Mouse (Mus musculus): Measurements from ENCODE around the gene Acot6.
"Not testable (repeated sequence)": the region's sequence is repeated elsewhere in the genome, so short reads cannot be mapped to it uniquely, and the experiment has no call there.

The Acot6 gene

GRCm38 (mm10) chr12:84100604-84101492, at the start of gene Acot6:
Gene Acot6, plus strand, starts transcription at chr12:84100654.
- DNase-seq, result peak; percentile 38

- DNase-seq, result not testable (repeated sequence)
Measured at GRCm38 (mm10) chr12:84050744-84051143, 49.7 kb upstream of the Acot6 start.

GRCm38 (mm10) chr12:84051937-84052474, 48.4 kb upstream of the Acot6 start, which contains the start of gene Acot3:
Gene Acot3, plus strand, starts transcription at chr12:84052144.
- DNase-seq, result no peak

- no peak for DNase-seq
Measured at GRCm38 (mm10) chr12:84052609-84053008, 47.8 kb upstream of the Acot6 start.

GRCm38 (mm10) chr12:84053173-84053572, 47.3 kb upstream of the Acot6 start:
- DNase-seq, result no peak

- peak; percentile 17 for DNase-seq
Measured at GRCm38 (mm10) chr12:84053679-84054391, 46.6 kb upstream of the Acot6 start.

- peak; percentile 29 for DNase-seq
Measured at GRCm38 (mm10) chr12:84060946-84061345, 39.5 kb upstream of the Acot6 start.

GRCm38 (mm10) chr12:84062336-84062735, 38.1 kb upstream of the Acot6 start:
- no peak for DNase-seq

GRCm38 (mm10) chr12:84063228-84063627, 37.2 kb upstream of the Acot6 start:
- peak; percentile 21 for DNase-seq

GRCm38 (mm10) chr12:84063833-84064232, 36.6 kb upstream of the Acot6 start:
- no peak for DNase-seq

- no peak for DNase-seq
Measured at GRCm38 (mm10) chr12:84064621-84065020, 35.8 kb upstream of the Acot6 start.

- DNase-seq, result no peak
Measured at GRCm38 (mm10) chr12:84067752-84068151, 32.7 kb upstream of the Acot6 start.

GRCm38 (mm10) chr12:84068296-84068695, 32.2 kb upstream of the Acot6 start:
- no peak for DNase-seq

GRCm38 (mm10) chr12:84068986-84069385, 31.5 kb upstream of the Acot6 start, which contains the start of gene Acot5:
Gene Acot5, plus strand, starts transcription at chr12:84069325.
- no peak for DNase-seq

- peak; percentile 33 for DNase-seq
Measured at GRCm38 (mm10) chr12:84069582-84069981, 30.9 kb upstream of the Acot6 start.

- DNase-seq, result no peak
Measured at GRCm38 (mm10) chr12:84071696-84072095, 28.8 kb upstream of the Acot6 start.

GRCm38 (mm10) chr12:84077371-84077990, 23.0 kb upstream of the Acot6 start:
- DNase-seq, result no peak

GRCm38 (mm10) chr12:84083842-84084241, 16.6 kb upstream of the Acot6 start:
- no peak for DNase-seq

- DNase-seq, result no peak
Measured at GRCm38 (mm10) chr12:84084581-84084980, 15.9 kb upstream of the Acot6 start.

- DNase-seq, result not testable (repeated sequence)
Measured at GRCm38 (mm10) chr12:84094666-84095065, 5.8 kb upstream of the Acot6 start.

GRCm38 (mm10) chr12:84099605-84100004, 849 bp upstream of the Acot6 start:
- DNase-seq, result no peak

- no peak for DNase-seq
Measured at GRCm38 (mm10) chr12:84100071-84100470, 383 bp upstream of the Acot6 start.

- DNase-seq, result no peak
Measured at GRCm38 (mm10) chr12:84101493-84101845, 1.0 kb downstream of the Acot6 start.
